Mouse (Mus musculus) hindbrain, embryonic 10.5 days (tissue): ENCODE measurements at regions not wholly inside any gene's neighbourhood (a gene's known extent, or its start where the extent isn't known, plus 50 kb on each side); places are given as distances from the start of the nearest gene placed in this dataset.
A peak's percentile ranks its signal among the peaks of the same experiment; 100 is the strongest.

Experiments used
- DNase-seq: peaks from one replicate; pipeline ENCODE4 v3.0.0-alpha.2; 2017; ENCODE audit warnings: low spot score
- H3K27ac ChIP-seq: fragments of 300-500 bp; sonication (generic); 2 replicates; pipeline ENCODE4 v1.5.1; 2016; ENCODE audit warnings: mild to moderate bottlenecking, moderate library complexity
- H3K27me3 ChIP-seq: fragments of 300-500 bp; sonication (generic); 2 replicates; pipeline ENCODE4 v1.6.1; 2016; ENCODE audit warnings: mild to moderate bottlenecking; ENCODE audit not compliant: poor library complexity, insufficient read depth, severe bottlenecking
- H3K36me3 ChIP-seq: fragments of 300-500 bp; sonication (generic); 2 replicates; pipeline ENCODE4 v1.6.1; 2016; ENCODE audit warnings: mild to moderate bottlenecking, moderate library complexity
- H3K4me1 ChIP-seq: fragments of 300-500 bp; sonication (generic); replicated peaks from 2 replicates; pipeline ENCODE4 v1.6.1; 2016; ENCODE audit warnings: mild to moderate bottlenecking
- H3K4me3 ChIP-seq: fragments of 300-500 bp; sonication (generic); 2 replicates; pipeline ENCODE4 v1.5.1; 2016; ENCODE audit warnings: mild to moderate bottlenecking, moderate library complexity
- H3K9me3 ChIP-seq: fragments of 300-500 bp; sonication (generic); 2 replicates; pipeline ENCODE4 v1.6.1; 2016; ENCODE audit warnings: mild to moderate bottlenecking, moderate library complexity
- WGBS: fragments of 180-500 bp; shearing (Covaris S2); methylation state at CpG from one replicate; pipeline ENCODE4 v1.1.7; 2016; 5-methylcytosine and 5-hydroxymethylcytosine counted together

GRCm38 (mm10) chr16:5569101-5569500 is 313.3 kb upstream of the Eef2kmt start:
- Histone ChIP-seq H3K27me3 (no peaks in the 10 kb centered on the region), H3K9me3 (no peaks in the 10 kb centered on the region), H3K36me3 (no peaks in the 10 kb centered on the region), H3K4me1 (peaks cover 6% of the 10 kb centered on the region; the same call in 1 of the 2 replicates), H3K4me3 (no peak overlapping the region), H3K27ac (no peak overlapping the region)
- 87% methylated on average over 10 of the region's 10 CpGs for WGBS
- no peak for DNase-seq

- H3K27me3 ChIP-seq, result no peaks in the 10 kb centered on the region
- peaks cover 18% of the 10 kb centered on the region for H3K4me1 ChIP-seq
- no peaks in the 10 kb centered on the region for H3K9me3 ChIP-seq
- no peak overlapping the region for H3K27ac ChIP-seq
- no peak for DNase-seq
- H3K36me3 ChIP-seq, result no peaks in the 10 kb centered on the region
- 66% methylated on average over 6 of the region's 6 CpGs for WGBS
- no peak overlapping the region for H3K4me3 ChIP-seq
These were observed 293.2 kb upstream of the Eef2kmt start for GRCm38 (mm10) chr16:5549026-5549425.

DNA sequence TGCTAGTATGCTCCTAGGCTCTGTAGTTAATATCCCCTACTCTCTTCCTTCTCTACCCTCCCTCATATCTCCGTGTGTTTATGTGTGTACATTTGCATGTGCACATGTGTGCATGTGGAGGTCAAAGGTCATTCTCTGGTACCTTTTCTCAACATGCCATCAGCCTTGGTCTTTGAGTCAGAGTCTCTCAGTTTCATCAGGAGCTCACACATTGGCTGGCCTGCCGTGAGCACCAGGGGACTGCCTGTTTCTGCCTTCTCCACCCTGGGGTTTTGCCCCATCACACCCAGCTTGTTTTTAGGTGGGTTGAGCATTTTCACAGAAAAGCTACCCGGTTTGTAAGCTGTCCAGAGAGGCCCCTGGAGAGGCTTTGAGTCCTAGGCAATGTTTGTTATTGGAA is 292.8 kb upstream of the Eef2kmt start:
- no peaks in the 10 kb centered on the region for H3K36me3 ChIP-seq
- H3K9me3 ChIP-seq, result no peaks in the 10 kb centered on the region
- H3K4me1 ChIP-seq, result peaks cover 18% of the 10 kb centered on the region
- no peak overlapping the region for H3K4me3 ChIP-seq
- no peaks in the 10 kb centered on the region for H3K27me3 ChIP-seq
- no peak for DNase-seq
- 68% methylated on average over 3 of the region's 3 CpGs for WGBS
- no peak overlapping the region for H3K27ac ChIP-seq

- H3K4me1 ChIP-seq, result peaks cover 18% of the 10 kb centered on the region
- WGBS, result 38% methylated on average over 4 of the region's 4 CpGs
- H3K9me3 ChIP-seq, result no peaks in the 10 kb centered on the region
- no peak for DNase-seq
- no peak overlapping the region for H3K27ac ChIP-seq
- H3K4me3 ChIP-seq, result no peak overlapping the region
- H3K36me3 ChIP-seq, result no peaks in the 10 kb centered on the region
- H3K27me3 ChIP-seq, result peaks cover 3% of the 10 kb centered on the region; the same call in 1 of the 2 replicates
These were observed 291.0 kb upstream of the Eef2kmt start for GRCm38 (mm10) chr16:5546808-5547207.

DNA sequence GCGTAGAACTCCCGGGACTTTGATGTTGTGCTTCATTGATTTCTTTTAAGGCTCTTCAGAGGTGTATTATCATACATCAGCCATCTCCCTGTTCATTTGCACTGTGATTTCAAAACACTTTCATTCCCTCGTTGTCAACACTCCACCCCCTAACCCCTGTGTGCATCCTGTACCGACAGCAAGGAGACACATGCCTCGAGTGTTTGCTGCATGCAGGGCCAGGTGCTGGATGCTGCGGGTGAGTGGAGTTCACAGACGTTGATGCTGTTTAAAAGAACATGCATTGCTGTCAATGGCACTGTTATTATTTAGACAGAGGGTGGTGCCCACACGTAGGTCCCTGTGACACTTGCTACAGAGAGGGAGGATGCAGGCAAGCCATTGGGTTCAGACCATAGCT is 290.0 kb upstream of the Eef2kmt start:
- WGBS, result 53% methylated on average over 8 of the region's 8 CpGs
- H3K27ac ChIP-seq, result no peak overlapping the region
- DNase-seq, result no peak

GRCm38 (mm10) chr16:5544436-5544835 is 288.7 kb upstream of the Eef2kmt start:
- no peak for DNase-seq
- H3K27me3 ChIP-seq, result peaks cover 3% of the 10 kb centered on the region; the same call in 1 of the 2 replicates
- WGBS, result 75% methylated on average over 2 of the region's 2 CpGs
- H3K27ac ChIP-seq, result no peak overlapping the region
- no peak overlapping the region for H3K4me3 ChIP-seq
- peaks cover 18% of the 10 kb centered on the region for H3K4me1 ChIP-seq
- no peaks in the 10 kb centered on the region for H3K36me3 ChIP-seq
- no peaks in the 10 kb centered on the region for H3K9me3 ChIP-seq

More for the DNA sequence above, 290.0 kb upstream of the Eef2kmt start:
- no peak overlapping the region for H3K4me3 ChIP-seq
- peaks cover 3% of the 10 kb centered on the region; the same call in 1 of the 2 replicates for H3K27me3 ChIP-seq
- no peaks in the 10 kb centered on the region for H3K9me3 ChIP-seq
- H3K36me3 ChIP-seq, result no peaks in the 10 kb centered on the region
- H3K4me1 ChIP-seq, result peaks cover 18% of the 10 kb centered on the region

DNA sequence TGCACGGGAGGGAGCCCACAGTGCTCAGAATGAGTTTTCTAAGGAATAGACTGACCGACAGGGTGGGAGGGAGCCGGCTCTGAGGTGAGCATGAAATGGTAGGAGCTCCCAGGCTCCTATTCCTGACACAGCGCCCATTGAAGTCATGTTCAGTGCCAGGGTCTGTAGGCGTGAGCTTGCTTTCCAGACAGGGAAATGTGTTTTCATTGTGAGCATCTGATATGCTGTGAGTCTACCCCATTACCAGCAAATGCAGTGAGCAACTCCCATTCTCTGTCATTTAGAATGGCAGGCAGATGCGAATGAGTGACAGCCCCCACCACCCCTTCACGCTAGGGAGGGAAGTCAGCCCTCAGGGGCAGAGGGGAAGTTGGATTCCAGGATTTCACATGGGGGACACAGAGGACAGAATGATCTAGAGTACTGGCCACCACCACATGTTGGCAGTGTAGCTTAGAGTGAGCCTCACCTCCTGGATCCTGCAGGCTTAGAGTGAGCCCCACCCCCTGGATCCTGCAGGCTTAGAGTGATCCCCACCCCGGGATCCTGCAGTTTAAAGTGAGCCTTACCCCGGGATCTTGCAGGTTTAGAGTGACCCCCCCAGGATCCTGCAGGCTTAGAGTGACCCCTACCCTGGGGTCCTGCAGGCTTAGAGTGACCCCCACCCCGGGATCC is 283.2 kb upstream of the Eef2kmt start:
- Histone ChIP-seq H3K36me3 (no peaks in the 10 kb centered on the region), H3K9me3 (no peaks in the 10 kb centered on the region), H3K4me1 (peaks cover 30% of the 10 kb centered on the region), H3K4me3 (no peak overlapping the region), H3K27ac (no peak overlapping the region; the same call in 1 of the 2 replicates), H3K27me3 (peaks cover 9% of the 10 kb centered on the region; the same call in 1 of the 2 replicates)
- DNase-seq, result no peak
- 54% methylated on average over 10 of the region's 10 CpGs for WGBS

DNA sequence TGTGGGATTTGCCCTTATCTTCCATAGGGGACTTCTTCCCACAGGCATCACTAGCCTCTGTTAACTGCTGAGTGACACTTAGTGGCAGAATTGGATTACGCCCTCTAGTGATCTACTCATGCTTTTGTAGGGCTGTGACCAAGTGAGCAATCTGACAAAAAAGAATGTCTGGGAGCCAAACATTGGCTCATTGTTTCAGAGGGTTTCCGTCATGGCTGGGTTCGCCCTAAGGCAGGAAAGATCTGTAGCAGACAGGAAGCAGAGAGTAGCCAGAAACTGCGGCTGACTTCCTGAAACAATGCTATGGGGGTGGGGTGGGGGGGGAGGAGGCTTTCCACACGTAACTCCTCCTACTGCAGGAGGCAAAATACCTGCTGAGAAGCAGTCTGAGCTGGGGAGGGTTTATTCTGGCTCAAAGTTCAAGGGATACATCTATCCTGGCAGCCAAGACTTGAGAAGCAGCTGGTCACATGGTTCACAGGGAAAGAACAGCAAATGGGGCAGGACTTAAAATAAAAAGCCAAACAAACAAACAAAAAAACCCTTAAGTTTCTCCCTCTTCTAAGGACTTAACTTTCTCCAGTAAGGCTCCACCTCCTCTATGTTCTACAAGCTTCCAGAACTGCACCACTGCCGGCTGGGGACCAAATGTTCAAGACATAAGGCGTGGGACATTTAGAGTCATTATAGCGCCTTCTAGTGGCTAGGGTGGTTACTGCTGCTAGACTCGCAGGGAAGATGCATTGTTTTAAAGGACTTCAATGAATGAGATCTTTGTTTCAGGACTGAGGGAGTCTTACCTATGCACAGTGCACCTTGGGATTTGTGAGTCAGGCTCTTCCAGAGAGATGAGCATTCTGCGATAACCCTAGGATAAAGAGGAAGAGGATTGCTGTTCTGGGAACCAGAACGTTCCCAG is 281.8 kb upstream of the Eef2kmt start:
- Histone ChIP-seq H3K36me3 (no peaks in the 10 kb centered on the region), H3K27me3 (0 out of 2 replicates have a peak, but pooled peaks cover 6% of the 10 kb centered on the region), H3K27ac (0 out of 2 replicates have a peak overlapping the region, but pooled peaks have one; percentile 66), H3K4me3 (no peak overlapping the region), H3K9me3 (no peaks in the 10 kb centered on the region), H3K4me1 (peaks cover 30% of the 10 kb centered on the region)
- WGBS, result 49% methylated on average over 11 of the region's 11 CpGs
- no peak for DNase-seq

GRCm38 (mm10) chr16:5536515-5536972 is 280.8 kb upstream of the Eef2kmt start:
- H3K9me3 ChIP-seq, result no peaks in the 10 kb centered on the region
- H3K4me3 ChIP-seq, result peak overlapping the region; percentile 16; the same call in 1 of the 2 replicates
- H3K4me1 ChIP-seq, result peaks cover 30% of the 10 kb centered on the region
- 31% methylated on average over 14 of the region's 14 CpGs for WGBS
- peak overlapping the region; percentile 66 for H3K27ac ChIP-seq
- H3K36me3 ChIP-seq, result no peaks in the 10 kb centered on the region
- 0 out of 2 replicates have a peak, but pooled peaks cover 6% of the 10 kb centered on the region for H3K27me3 ChIP-seq
- DNase-seq, result no peak

DNA sequence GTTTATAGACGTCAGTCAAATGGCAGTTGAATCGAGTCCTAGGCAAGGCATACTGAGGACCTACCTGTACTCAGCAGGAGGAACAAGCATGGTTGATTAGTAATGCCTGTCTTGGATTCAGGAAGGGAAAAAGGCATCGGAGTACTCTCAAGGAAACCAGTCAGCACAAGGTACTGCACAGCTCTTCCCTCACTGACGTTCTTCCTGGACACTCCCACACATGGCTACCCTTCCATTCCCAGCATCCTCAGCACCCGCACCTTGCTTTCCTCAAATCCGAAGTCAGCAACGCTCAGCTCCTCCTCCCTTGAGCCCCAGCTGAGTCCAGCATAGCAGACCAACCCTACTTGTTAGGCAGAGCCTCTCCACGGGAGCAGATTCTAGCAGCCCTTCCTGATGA is 279.6 kb upstream of the Eef2kmt start:
- Histone ChIP-seq H3K36me3 (no peaks in the 10 kb centered on the region), H3K27ac (no peak overlapping the region), H3K4me1 (peaks cover 35% of the 10 kb centered on the region), H3K9me3 (no peaks in the 10 kb centered on the region), H3K4me3 (no peak overlapping the region), H3K27me3 (0 out of 2 replicates have a peak, but pooled peaks cover 6% of the 10 kb centered on the region)
- WGBS, result 54% methylated on average over 8 of the region's 8 CpGs
- no peak for DNase-seq

DNA sequence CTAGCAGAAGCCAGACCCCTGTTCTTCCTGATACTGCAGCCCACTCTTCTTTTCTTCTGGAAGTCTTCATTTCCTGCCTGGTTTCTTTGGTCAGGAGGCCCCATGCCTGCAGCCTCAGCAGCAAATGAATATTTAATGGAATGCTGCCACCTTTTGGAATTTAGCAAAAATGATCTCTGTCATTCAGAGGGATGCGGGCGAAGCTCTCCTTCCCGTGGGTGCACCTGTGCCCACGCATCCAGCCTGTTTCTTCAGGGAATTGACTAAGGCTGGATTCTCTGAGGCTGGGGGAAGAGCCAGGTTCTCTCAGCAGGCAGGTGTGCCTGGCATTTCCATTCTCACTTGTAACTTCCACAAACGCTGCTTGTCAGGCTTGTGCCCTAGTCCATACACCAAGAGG is 279.1 kb upstream of the Eef2kmt start:
- no peaks in the 10 kb centered on the region for H3K9me3 ChIP-seq
- 68% methylated on average over 5 of the region's 5 CpGs for WGBS
- H3K4me3 ChIP-seq, result no peak overlapping the region
- no peak overlapping the region for H3K27ac ChIP-seq
- DNase-seq, result no peak
- H3K27me3 ChIP-seq, result 0 out of 2 replicates have a peak, but pooled peaks cover 6% of the 10 kb centered on the region
- peaks cover 37% of the 10 kb centered on the region for H3K4me1 ChIP-seq
- H3K36me3 ChIP-seq, result no peaks in the 10 kb centered on the region

DNA sequence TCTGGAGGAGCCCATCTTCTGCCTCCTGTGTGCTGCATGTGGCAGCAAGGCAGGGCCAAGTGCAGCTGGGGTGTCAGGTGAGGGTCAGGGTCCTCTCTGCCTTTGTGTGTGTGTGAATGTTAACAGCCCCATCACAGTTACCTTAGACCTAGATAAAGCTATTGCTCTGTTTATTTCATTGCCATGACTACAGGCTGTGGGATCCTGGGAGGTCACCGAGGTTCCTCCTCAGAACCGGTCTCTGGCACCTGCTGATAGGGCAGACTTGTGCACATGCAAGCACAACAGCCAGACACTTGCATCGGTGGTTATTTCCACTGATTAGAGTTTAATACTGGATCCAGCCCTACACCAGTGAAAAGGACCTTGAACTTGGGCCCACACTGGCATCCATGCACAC is 278.6 kb upstream of the Eef2kmt start:
- Histone ChIP-seq H3K27ac (no peak overlapping the region), H3K9me3 (no peaks in the 10 kb centered on the region), H3K27me3 (0 out of 2 replicates have a peak, but pooled peaks cover 6% of the 10 kb centered on the region), H3K4me1 (peaks cover 37% of the 10 kb centered on the region), H3K36me3 (no peaks in the 10 kb centered on the region), H3K4me3 (no peak overlapping the region)
- no peak for DNase-seq
- WGBS, result 81% methylated on average over 3 of the region's 3 CpGs

DNA sequence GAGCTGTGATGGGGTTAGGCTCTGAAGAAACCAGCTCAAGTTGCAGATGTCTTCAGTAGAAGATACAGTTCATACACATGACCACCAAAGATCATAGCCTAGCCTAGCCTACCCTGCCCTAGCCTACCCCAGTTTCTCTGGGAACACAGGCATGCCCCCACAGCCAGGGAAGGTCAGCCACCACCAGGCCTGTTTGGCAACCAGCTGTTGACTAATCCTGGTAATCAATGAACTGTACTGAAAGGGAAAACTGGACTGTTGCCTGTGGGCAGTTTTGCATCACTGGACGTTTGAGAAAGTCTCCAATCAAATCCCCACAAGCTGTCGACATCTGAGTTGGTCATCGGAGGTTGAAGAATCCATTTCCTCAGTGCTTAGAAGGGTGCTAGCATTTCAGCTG is 276.5 kb upstream of the Eef2kmt start:
- H3K36me3 ChIP-seq, result no peaks in the 10 kb centered on the region
- H3K4me1 ChIP-seq, result peaks cover 33% of the 10 kb centered on the region
- no peak overlapping the region for H3K27ac ChIP-seq
- H3K4me3 ChIP-seq, result no peak overlapping the region
- no peaks in the 10 kb centered on the region for H3K9me3 ChIP-seq
- H3K27me3 ChIP-seq, result 0 out of 2 replicates have a peak, but pooled peaks cover 6% of the 10 kb centered on the region
- WGBS, result 83% methylated on average over 3 of the region's 3 CpGs
- no peak for DNase-seq
